Mouse (Mus musculus): ENCODE measurements around the gene Nmur2.

GRCm38 (mm10) chr11:56089127-56089689, 48.4 kb upstream of the Nmur2 start:
- TF ChIP-seq POLR2A (IDR thresholded peaks at IDR 0.05; ENCODE audit: borderline replicate concordance, insufficient read depth, low read length) (no peak), CTCF (IDR thresholded peaks at IDR 0.05; ENCODE audit: borderline replicate concordance, insufficient read depth, low read depth, low read length) (no peak)

Measured in cerebellum, adult 2 months (tissue).